Mouse (Mus musculus) neutrophil, adult 65 days (primary cell): Measurements from ENCODE around the gene Upk3b. TPM values are rescaled to one million over a fixed set of nuclear protein-coding genes. Genes with fewer than 3 reads are reported as not detected.

ENCODE experiments used
- total RNA-seq: library from RNA; stranded (reverse); gene quantifications from 2 replicates; pipeline ENCODE4 v1.2.4, GENCODE M21; 2023

Upk3b gene
- not detected in 2 replicates for total RNA-seq

GRCm38 (mm10) chr5:136038258-136039214 is at the start of gene Upk3b:
Upk3b (plus strand) TSS chr5:136038496.

GRCm38 (mm10) chr5:135994725-135995687 is 43.3 kb upstream of the Upk3b start, which contains the start of gene Dtx2:
Dtx2 (plus strand) TSS chr5:135994800.

GRCm38 (mm10) chr5:136054301-136055077 is 16.2 kb downstream of the Upk3b start, which contains the start of gene Upk3bl:
Upk3bl (plus strand) TSS chr5:136054492.

GRCm38 (mm10) chr5:136083669-136084107 is 45.4 kb downstream of the Upk3b start, which contains the start of gene Rasa4:
Rasa4 (plus strand) TSS chr5:136083916.

Other genes with a start within 250 kb of the Upk3b start
- 0.86 TPM in 1 of 2 replicates, not detected in the other for gene Srrm3, start 231.6 kb upstream of the Upk3b start, total RNA-seq
- not detected in 2 replicates for gene Hspb1, start 150.6 kb upstream of the Upk3b start, total RNA-seq
- gene Ywhag, start 103.9 kb upstream of the Upk3b start, total RNA-seq, result 96.6 and 115 TPM in 2 replicates
- gene Ssc4d, start 64.0 kb upstream of the Upk3b start, total RNA-seq, result 3.9 and 6.1 TPM in 2 replicates
- not detected in 2 replicates for gene Zp3, start 58.4 kb upstream of the Upk3b start, total RNA-seq
- 17.0 and 21.8 TPM in 2 replicates for gene Dtx2, start 43.7 kb upstream of the Upk3b start, total RNA-seq
- not detected in 2 replicates for gene Upk3bl, start 16.0 kb downstream of the Upk3b start, total RNA-seq
- 24.2 and 32.9 TPM in 2 replicates for gene Rasa4, start 45.4 kb downstream of the Upk3b start, total RNA-seq
- gene Polr2j, start 78.1 kb downstream of the Upk3b start, total RNA-seq, result 29.7 and 62.1 TPM in 2 replicates
- 30.1 and 40.0 TPM in 2 replicates for gene Lrwd1, start 97.6 kb downstream of the Upk3b start, total RNA-seq
- 15.3 and 19.9 TPM in 2 replicates for gene Alkbh4, start 97.7 kb downstream of the Upk3b start, total RNA-seq
- gene Orai2, start 132.2 kb downstream of the Upk3b start, total RNA-seq, result 88.5 and 135 TPM in 2 replicates
- gene Prkrip1, start 160.5 kb downstream of the Upk3b start, total RNA-seq, result 23.3 and 30.0 TPM in 2 replicates
- gene Sh2b2, start 208.1 kb downstream of the Upk3b start, total RNA-seq, result 28.6 and 49.5 TPM in 2 replicates